Mouse (Mus musculus) lung, adult 2 months (tissue): ENCODE data around the gene Nfix.

Source experiments
- CTCF ChIP-seq: fragments of 200-500 bp; IDR thresholded peaks from 2 replicates; pipeline ENCODE4 v1.5.1; 2011; ENCODE audit warnings: mild to moderate bottlenecking, low read length, control low read depth; ENCODE audit not compliant: insufficient read depth
- POLR2A ChIP-seq: fragments of 200-500 bp; IDR thresholded peaks from 2 replicates; pipeline ENCODE4 v1.6.1; 2011; ENCODE audit warnings: low read depth, mild to moderate bottlenecking, control low read depth, low read length, borderline replicate concordance; ENCODE audit errors: extremely low read depth

GRCm38 (mm10) chr8:84845355-84846093 lies 45.4 kb upstream of the Nfix start:
- TF ChIP-seq POLR2A = no peak
- TF ChIP-seq CTCF = peak; percentile 44; the same call in 1 of the 2 replicates
